Mouse (Mus musculus) kidney, adult 2 months (tissue): ENCODE measurements around the gene Duox2. TPM values are rescaled to one million over a fixed set of nuclear protein-coding genes. Genes with fewer than 3 reads are reported as not detected.

Experiments
- DNase-seq: peaks from one replicate; pipeline ENCODE4 v3.0.0; 2021
- H3K27ac ChIP-seq: fragments of 200-500 bp; 2 replicates; pipeline ENCODE4 v1.5.1; 2012; ENCODE audit warnings: low read depth, low read length, control low read depth, inconsistent platforms; ENCODE audit not compliant: insufficient read depth
- H3K27me3 ChIP-seq: fragments of 200-500 bp; replicated peaks from 2 replicates; pipeline ENCODE4 v1.6.1; 2012; ENCODE audit warnings: mild to moderate bottlenecking, moderate library complexity, low read length, inconsistent platforms; ENCODE audit not compliant: control insufficient read depth, insufficient read depth
- H3K36me3 ChIP-seq: fragments of 200-500 bp; 2 replicates; pipeline ENCODE4 v1.6.1; 2012; ENCODE audit warnings: mild to moderate bottlenecking, moderate library complexity, low read length, inconsistent platforms; ENCODE audit not compliant: control insufficient read depth, insufficient read depth
- H3K4me1 ChIP-seq: fragments of 200-500 bp; 2 replicates; pipeline ENCODE4 v1.6.1; 2011; ENCODE audit warnings: low read length; ENCODE audit not compliant: control insufficient read depth, insufficient read depth
- H3K4me3 ChIP-seq: fragments of 200-500 bp; 2 replicates; pipeline ENCODE4 v1.5.1; 2011; ENCODE audit warnings: mild to moderate bottlenecking, low read depth, low read length, control low read depth; ENCODE audit not compliant: insufficient read depth
- CTCF ChIP-seq: fragments of 200-500 bp; conservative IDR thresholded peaks from 2 replicates; pipeline ENCODE4 v1.5.1; 2011; ENCODE audit warnings: low read depth, mild to moderate bottlenecking, control low read depth, low read length, moderate library complexity, mixed read lengths; ENCODE audit not compliant: insufficient read depth, insufficient read length
- POLR2A ChIP-seq: fragments of 200-500 bp; IDR thresholded peaks from one replicate; pipeline ENCODE4 v1.6.1; 2011; ENCODE audit warnings: low read depth, low read length, control low read depth
- WGBS: fragments of 180-500 bp; shearing (Covaris S2); methylation state at CpG from one replicate; pipeline ENCODE4 v1.1.7; 2018; 5-methylcytosine and 5-hydroxymethylcytosine counted together
- polyA plus RNA-seq: library from polyadenylated mRNA; depleted of rRNA; stranded (reverse); fragments of >200 nt; gene quantifications from 2 replicates; pipeline ENCODE4 v1.2.3, GENCODE M21; 2012

The Duox2 gene
- polyA plus RNA-seq, 1 experiment, result 0.17 TPM

DNA sequence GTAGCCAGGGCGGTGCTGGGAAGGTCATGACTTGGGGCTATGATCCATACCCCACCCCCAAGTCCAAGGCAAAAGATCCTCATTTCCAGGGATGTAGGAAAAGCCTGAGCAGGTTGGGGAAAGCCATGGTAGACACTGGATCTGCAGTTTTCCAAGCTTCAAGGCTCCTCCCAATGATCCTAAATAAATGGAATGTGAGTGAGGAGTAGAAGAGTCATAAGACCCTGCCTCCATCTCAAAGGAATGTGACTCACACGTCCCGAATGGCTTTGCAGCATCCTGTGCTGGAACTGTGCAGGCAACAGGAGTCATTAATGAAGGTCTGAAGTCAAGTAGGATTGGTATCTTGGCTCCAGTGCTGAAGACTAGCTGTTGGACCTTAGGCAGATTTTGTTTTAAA, 29.7 kb upstream of the Duox2 start:
- no peaks in the 10 kb centered on the region for H3K27me3 ChIP-seq
- H3K4me3 ChIP-seq, result no peak overlapping the region
- 0 out of 2 replicates have a peak, but pooled peaks cover 2% of the 10 kb centered on the region for H3K4me1 ChIP-seq
- no peak for TF ChIP-seq CTCF
- TF ChIP-seq POLR2A, result no peak
- DNase-seq, result no peak
- 59% methylated on average over 3 of the region's 3 CpGs for WGBS
- no peak overlapping the region for H3K27ac ChIP-seq
- H3K36me3 ChIP-seq, result no peaks in the 10 kb centered on the region

DNA sequence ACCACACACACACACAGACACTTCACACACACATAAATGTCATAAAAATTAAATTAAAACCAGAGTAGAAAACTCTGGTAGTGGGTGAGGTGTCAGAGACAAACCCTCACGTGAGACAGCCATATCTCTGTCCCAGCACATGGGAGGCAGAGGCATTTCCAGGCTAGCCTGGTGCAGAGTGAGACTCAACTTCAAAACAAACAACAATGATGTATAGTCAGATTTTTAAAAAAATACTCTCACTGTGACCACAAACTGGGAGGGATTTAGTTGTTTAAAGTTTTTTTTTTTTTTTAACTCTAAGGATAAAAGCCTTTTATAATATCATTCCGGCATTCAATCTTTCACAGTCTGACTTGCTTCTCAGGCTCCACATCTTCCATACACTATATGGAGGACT, 27.1 kb upstream of the Duox2 start:
- Histone ChIP-seq H3K4me1 (0 out of 2 replicates have a peak, but pooled peaks cover 2% of the 10 kb centered on the region), H3K27ac (no peak overlapping the region), H3K36me3 (no peaks in the 10 kb centered on the region), H3K4me3 (no peak overlapping the region), H3K27me3 (no peaks in the 10 kb centered on the region)
- no peak for TF ChIP-seq CTCF
- TF ChIP-seq POLR2A, result no peak
- WGBS, result 77% methylated on average over 2 of the region's 2 CpGs
- DNase-seq, result no peak

DNA sequence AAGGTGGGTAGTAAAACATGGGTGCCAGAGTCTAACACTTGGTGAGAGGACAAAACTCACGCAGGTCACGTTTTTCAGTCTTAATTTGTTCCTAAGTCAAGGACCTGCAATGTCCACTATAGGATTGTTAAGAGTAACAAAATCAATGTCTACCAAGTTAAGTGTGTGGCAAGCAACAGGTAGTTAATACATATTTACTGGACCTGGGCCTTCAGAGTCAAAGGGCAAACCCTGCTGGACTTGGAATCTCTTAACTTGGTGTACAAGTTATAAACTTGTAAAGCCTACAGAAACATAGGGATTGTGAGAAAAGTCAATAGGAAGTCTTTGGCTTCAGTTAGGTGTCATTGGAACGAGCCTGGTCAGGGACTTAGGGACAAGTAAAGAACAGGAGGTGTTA, 26.3 kb upstream of the Duox2 start:
- peak; percentile 52 for DNase-seq
- H3K4me3 ChIP-seq, result no peak overlapping the region
- WGBS, result 45% methylated on average over 3 of the region's 3 CpGs
- H3K4me1 ChIP-seq, result 0 out of 2 replicates have a peak, but pooled peaks cover 2% of the 10 kb centered on the region
- no peak overlapping the region for H3K27ac ChIP-seq
- H3K36me3 ChIP-seq, result no peaks in the 10 kb centered on the region
- TF ChIP-seq POLR2A (no peak), CTCF (no peak)
- no peaks in the 10 kb centered on the region for H3K27me3 ChIP-seq

DNA sequence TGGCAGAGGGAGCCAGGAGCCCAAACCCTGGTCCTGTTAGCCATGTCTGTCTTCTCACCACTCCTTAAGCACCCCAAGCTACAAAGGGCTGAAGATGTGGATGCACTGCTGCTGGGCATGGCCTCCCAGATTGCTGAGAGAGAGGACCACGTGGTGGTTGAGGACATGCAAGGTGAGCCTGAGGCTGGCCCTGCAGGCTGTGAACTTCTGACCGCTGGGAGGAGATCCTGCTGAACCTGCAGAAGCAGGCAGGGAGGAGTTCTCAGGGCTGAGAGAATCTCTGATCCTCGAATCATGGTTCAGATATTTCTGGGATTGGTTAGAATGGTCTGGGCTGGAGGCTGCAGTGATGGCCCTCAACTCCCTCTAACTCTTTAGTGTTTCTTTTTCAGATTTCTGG, 25.7 kb upstream of the Duox2 start:
- no peaks in the 10 kb centered on the region for H3K36me3 ChIP-seq
- WGBS, result 46% methylated on average over 3 of the region's 3 CpGs
- DNase-seq, result peak; percentile 56
- H3K4me3 ChIP-seq, result no peak overlapping the region
- no peak overlapping the region for H3K27ac ChIP-seq
- H3K27me3 ChIP-seq, result no peaks in the 10 kb centered on the region
- 0 out of 2 replicates have a peak, but pooled peaks cover 2% of the 10 kb centered on the region for H3K4me1 ChIP-seq
- TF ChIP-seq POLR2A (no peak), CTCF (no peak)

DNA sequence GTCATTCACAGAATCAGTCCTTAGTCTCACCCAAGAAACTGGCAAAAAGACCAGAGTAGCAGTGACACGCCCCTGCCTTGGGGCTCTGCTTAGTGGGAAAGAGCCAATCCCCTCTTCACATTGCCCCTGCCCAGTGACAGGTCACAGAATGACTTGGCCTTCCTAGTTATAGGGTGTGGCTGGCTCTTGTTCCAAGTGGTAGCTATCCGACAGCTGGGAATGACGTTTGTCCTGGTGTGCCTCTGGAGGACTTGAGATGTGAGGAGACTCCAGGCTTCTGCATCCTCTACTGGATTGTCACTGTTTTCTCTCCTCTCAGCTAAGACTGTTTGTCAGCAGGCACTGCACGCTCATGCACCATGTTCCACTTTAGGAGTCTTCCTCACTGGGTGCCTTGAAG, 19.1 kb upstream of the Duox2 start:
- Histone ChIP-seq H3K4me3 (no peak overlapping the region), H3K27ac (no peak overlapping the region), H3K36me3 (no peaks in the 10 kb centered on the region), H3K27me3 (no peaks in the 10 kb centered on the region), H3K4me1 (peaks cover 4% of the 10 kb centered on the region; the same call in 1 of the 2 replicates)
- TF ChIP-seq POLR2A (no peak), CTCF (no peak)
- 67% methylated on average over 4 of the region's 4 CpGs for WGBS
- DNase-seq, result no peak

DNA sequence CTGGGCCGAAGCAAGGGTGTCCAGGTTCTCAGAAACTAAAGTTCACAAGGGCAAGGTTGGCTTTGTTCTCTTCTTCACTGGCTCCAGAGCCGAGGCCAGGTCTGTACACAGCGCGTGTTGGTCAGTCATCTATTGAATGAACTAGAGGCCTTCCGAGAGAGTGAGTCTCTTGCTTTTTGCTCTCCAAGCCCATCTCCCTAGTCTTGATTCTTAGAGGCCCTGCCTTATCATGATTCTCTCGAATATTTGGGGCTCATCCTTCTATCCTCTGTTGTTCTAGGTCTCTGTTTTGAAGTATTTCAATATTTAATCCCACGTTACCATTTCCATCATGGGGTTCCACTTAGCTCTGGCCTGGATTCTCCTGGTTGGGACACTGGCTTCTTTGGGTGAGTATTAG, 17.1 kb upstream of the Duox2 start, which contains the start of gene Duox1:
Gene Duox1, plus strand, starts transcription at position 301 of the 400 bp plus-strand sequence.
- no peak within 1 kb of the TSS for H3K27ac ChIP-seq
- no peaks in the 10 kb centered on the region for H3K27me3 ChIP-seq
- 83% methylated on average over 7 of the region's 7 CpGs for WGBS
- peaks cover 4% of the 10 kb centered on the region; the same call in 1 of the 2 replicates for H3K4me1 ChIP-seq
- no peaks in the 10 kb centered on the region for H3K36me3 ChIP-seq
- no peak for TF ChIP-seq CTCF
- TF ChIP-seq POLR2A, result no peak
- H3K4me3 ChIP-seq, result no peak within 1 kb of the TSS
- no peak for DNase-seq

DNA sequence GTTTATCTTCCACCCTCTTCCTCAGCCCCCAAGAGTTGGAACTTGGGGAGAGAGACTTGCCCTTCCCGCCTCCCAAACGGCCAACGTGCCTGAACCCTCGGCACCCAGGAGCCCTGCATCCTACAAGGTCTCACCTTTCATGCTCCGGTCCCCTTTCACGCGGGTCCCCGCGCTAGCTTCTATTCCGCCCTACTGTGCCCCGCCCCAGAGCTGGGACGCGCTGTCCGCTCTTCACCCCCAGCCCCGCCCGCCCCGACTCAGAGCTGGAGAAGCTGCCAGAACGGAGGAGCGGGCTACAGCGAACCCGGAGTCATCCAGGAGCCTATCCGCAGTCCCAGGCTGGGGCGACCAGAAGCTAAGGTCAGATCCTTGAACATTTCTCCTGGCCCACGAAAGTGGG, 15.3 kb upstream of the Duox2 start, which contains the start of gene Duoxa1:
Gene Duoxa1, minus strand, starts transcription at position 195 of the 400 bp plus-strand sequence.
- Histone ChIP-seq H3K36me3 (no peaks in the 10 kb centered on the region), H3K27ac (no peak within 1 kb of the TSS), H3K27me3 (no peaks in the 10 kb centered on the region), H3K4me3 (no peak within 1 kb of the TSS), H3K4me1 (peaks cover 4% of the 10 kb centered on the region; the same call in 1 of the 2 replicates)
- TF ChIP-seq CTCF (no peak), POLR2A (no peak)
- 6% methylated on average over 24 of the region's 24 CpGs for WGBS
- no peak for DNase-seq
